Mouse (Mus musculus) C2C12 (cell line): ENCODE data around the gene Sf3a3. TPM values are rescaled to one million over a fixed set of nuclear protein-coding genes. Genes with fewer than 3 reads are reported as not detected.

Experiments used
- H3K27me3 ChIP-seq: one replicate; pipeline ENCODE4 v1.6.1; 2011; ENCODE audit not compliant: control insufficient read depth, insufficient read depth, insufficient read length
- H3K36me3 ChIP-seq: one replicate; pipeline ENCODE4 v1.6.1; 2011; ENCODE audit not compliant: control insufficient read depth, insufficient read depth
- H3K4me3 ChIP-seq: one replicate; pipeline ENCODE4 v1.5.1; 2011; ENCODE audit warnings: mild to moderate bottlenecking, control low read depth; ENCODE audit not compliant: poor library complexity, insufficient read depth, severe bottlenecking
- H3K79me2 ChIP-seq: one replicate; pipeline ENCODE4 v1.6.1; 2011; ENCODE audit not compliant: control insufficient read depth, insufficient read depth
- H3K79me3 ChIP-seq: one replicate; pipeline ENCODE4 v1.6.1; 2011; ENCODE audit warnings: low read depth, control low read depth
- H3ac ChIP-seq: one replicate; pipeline ENCODE3; 2011; ENCODE audit warnings: low read depth; ENCODE audit not compliant: control insufficient read depth, insufficient read length
- CEBPB ChIP-seq: IDR thresholded peaks from one replicate; pipeline ENCODE4 v1.6.1; 2011; ENCODE audit warnings: low read depth, mild to moderate bottlenecking, control low read depth, moderate library complexity
- CTCF ChIP-seq: IDR thresholded peaks from one replicate; pipeline ENCODE4 v1.5.1; 2011; ENCODE audit not compliant: control insufficient read depth, insufficient read depth, insufficient read length
- FOSL1 ChIP-seq: IDR thresholded peaks from one replicate; pipeline ENCODE4 v1.8.0; 2011; ENCODE audit warnings: mild to moderate bottlenecking, low read length; ENCODE audit not compliant: poor library complexity, insufficient read depth, severe bottlenecking
- MAX ChIP-seq: IDR thresholded peaks from one replicate; pipeline ENCODE4 v1.6.1; 2011; ENCODE audit warnings: mild to moderate bottlenecking, control low read depth
- MYOD1 ChIP-seq: IDR thresholded peaks from one replicate; pipeline ENCODE4 v1.6.1; 2011; ENCODE audit warnings: low read depth; ENCODE audit not compliant: control insufficient read depth, insufficient read length
- MYOG ChIP-seq: IDR thresholded peaks from one replicate; pipeline ENCODE4 v1.6.1; 2011; ENCODE audit not compliant: control insufficient read depth, insufficient read length; ENCODE audit errors: extremely low read depth
- USF1 ChIP-seq: IDR thresholded peaks from one replicate; pipeline ENCODE4 v1.6.1; 2011; ENCODE audit warnings: low read depth, mild to moderate bottlenecking, control low read depth, moderate library complexity
- microRNA-seq: library from miRNA; unstranded; fragments of <30 nt; microRNA quantifications from one replicate; pipeline ENCODE4, GENCODE M21; 2019; ENCODE audit warnings: borderline microRNAs expressed
- polyA plus RNA-seq: library from polyadenylated mRNA; unstranded; fragments of >200 nt; fragmentation: generic; extraction: Trizol; gene quantifications from one replicate; pipeline ENCODE4 v1.2.1, GENCODE M21; 2012; ENCODE audit warnings: missing spikeins

Sf3a3 gene
- polyA plus RNA-seq, 1 experiment = 71.6 TPM

- Histone ChIP-seq H3K4me3 (no peak overlapping the region), H3K79me3 (no peaks in the 10 kb centered on the region), H3K36me3 (peaks cover 38% of the 10 kb centered on the region), H3K79me2 (no peaks in the 10 kb centered on the region), H3K27me3 (no peaks in the 10 kb centered on the region), H3ac (no peak overlapping the region)
- TF ChIP-seq MAX (no peak), FOSL1 (no peak), MYOD1 (no peak), USF1 (no peak), MYOG (no peak), CTCF (no peak), CEBPB (no peak)
Observed at GRCm38 (mm10) chr4:124781361-124781760, 66.8 kb downstream of the Sf3a3 start.

Small RNA genes lying within 50 kb of the gene (microRNA-seq; reads per million reads assigned to microRNA genes)
- gene Gm24721 = not detected
- gene Mir697 = not detected
- 0.24 reads per million for gene Mir698

Other genes with a start within 250 kb of the Sf3a3 start
- not detected for gene 3100002H09Rik, start 104.0 kb upstream of the Sf3a3 start, polyA plus RNA-seq
- 0.01 TPM for gene Pou3f1, start 58.0 kb upstream of the Sf3a3 start, polyA plus RNA-seq
- 29.7 TPM for gene Utp11, start 21.2 kb upstream of the Sf3a3 start, polyA plus RNA-seq
- gene Fhl3, start 14.1 kb upstream of the Sf3a3 start, polyA plus RNA-seq = 206 TPM
- gene Inpp5b, start 27.1 kb downstream of the Sf3a3 start, polyA plus RNA-seq = 13.8 TPM
- gene Mtf1, start 87.3 kb downstream of the Sf3a3 start, polyA plus RNA-seq = 10.9 TPM
- gene Yrdc, start 135.9 kb downstream of the Sf3a3 start, polyA plus RNA-seq = 78.9 TPM
- gene 1110065P20Rik, start 136.4 kb downstream of the Sf3a3 start, polyA plus RNA-seq = 67.6 TPM
- gene Maneal, start 147.4 kb downstream of the Sf3a3 start, polyA plus RNA-seq = 0.04 TPM
- not detected for gene Epha10, start 166.1 kb downstream of the Sf3a3 start, polyA plus RNA-seq
- gene 9930104L06Rik, start 222.3 kb downstream of the Sf3a3 start, polyA plus RNA-seq = 6.5 TPM
- 104 TPM for gene Cdca8, start 224.5 kb downstream of the Sf3a3 start, polyA plus RNA-seq